Mouse (Mus musculus): ENCODE data around the gene Nlrc5. TPM values are rescaled to one million over a fixed set of nuclear protein-coding genes. Genes with fewer than 3 reads are reported as not detected.
"Not testable (repeated sequence)": the region's sequence is repeated elsewhere in the genome, so short reads cannot be mapped to it uniquely, and the experiment has no call there.

The Nlrc5 gene
- polyA plus RNA-seq, 1 experiment: 17.1 TPM

GRCm38 (mm10) chr8:94418017-94418416, 16.1 kb upstream of the Nlrc5 start:
- DNase-seq (ENCODE audit: low spot score): no peak

GRCm38 (mm10) chr8:94422270-94422669, 11.9 kb upstream of the Nlrc5 start:
- DNase-seq (ENCODE audit: low spot score): no peak

GRCm38 (mm10) chr8:94427953-94428352, 6.2 kb upstream of the Nlrc5 start:
- DNase-seq (ENCODE audit: low spot score): no peak

DNA sequence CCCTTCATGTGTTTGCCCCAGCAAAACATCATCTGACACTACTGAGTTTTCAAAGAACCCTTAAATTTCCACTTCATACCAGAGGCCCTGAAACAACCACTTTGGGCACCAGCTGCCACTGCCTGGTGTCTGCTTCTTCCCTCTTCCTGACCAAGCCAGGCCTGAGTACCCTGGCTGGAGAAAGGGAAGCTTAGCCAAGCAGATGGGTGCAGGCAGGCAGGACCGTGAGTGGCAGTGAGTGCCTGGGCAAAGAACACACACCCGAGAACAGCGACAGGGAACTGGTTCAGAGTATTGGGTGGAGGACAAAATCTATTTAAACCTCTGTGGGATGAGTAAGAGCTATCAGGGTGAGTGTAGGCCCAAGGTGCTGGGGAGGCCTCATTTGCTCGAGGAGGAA, 5.7 kb upstream of the Nlrc5 start:
- no peak for DNase-seq (ENCODE audit: low spot score)

DNA sequence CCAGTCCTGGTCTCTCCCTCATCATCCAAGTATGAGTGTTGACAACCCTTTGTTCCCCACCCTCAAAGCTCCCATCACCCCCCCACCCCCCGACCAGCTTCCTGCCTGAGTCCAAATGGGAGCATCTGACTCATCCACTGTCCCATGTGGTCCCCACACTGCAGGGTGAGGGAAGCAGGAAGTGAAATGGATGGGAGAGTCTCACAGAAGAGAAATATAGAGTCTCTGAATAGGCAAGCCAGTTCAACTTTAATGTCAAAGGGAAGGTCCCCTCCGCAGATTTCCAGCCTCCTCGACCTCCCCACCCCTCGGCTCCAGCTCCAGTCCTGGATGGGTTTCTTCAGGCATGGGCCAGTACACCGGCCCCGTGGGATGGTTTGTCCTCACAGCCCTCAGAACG, 4.8 kb upstream of the Nlrc5 start:
- DNase-seq (ENCODE audit: low spot score): no peak

DNA sequence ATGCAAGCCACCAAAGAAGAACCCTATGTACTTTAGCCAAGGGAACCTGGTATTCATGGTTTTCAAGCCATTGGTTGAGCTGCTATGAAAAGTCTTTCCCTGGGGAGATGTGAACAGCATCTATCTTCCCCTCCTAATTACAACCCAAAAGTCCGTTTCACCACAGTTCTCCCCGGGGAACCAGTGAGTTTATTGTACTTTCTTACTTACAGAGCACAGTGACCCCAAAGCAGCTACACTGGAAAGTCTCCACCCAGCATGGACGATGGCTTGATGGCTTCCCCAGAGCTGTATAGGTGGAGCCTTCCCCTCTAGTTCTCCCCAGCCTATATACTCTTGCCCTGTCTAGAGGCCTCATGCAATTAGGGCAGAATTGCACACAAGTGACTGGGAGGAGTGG, 1.9 kb upstream of the Nlrc5 start:
- no peak for DNase-seq (ENCODE audit: low spot score)

GRCm38 (mm10) chr8:94434958-94435357, 802 bp downstream of the Nlrc5 start:
- no peak for DNase-seq (ENCODE audit: low spot score)

DNA sequence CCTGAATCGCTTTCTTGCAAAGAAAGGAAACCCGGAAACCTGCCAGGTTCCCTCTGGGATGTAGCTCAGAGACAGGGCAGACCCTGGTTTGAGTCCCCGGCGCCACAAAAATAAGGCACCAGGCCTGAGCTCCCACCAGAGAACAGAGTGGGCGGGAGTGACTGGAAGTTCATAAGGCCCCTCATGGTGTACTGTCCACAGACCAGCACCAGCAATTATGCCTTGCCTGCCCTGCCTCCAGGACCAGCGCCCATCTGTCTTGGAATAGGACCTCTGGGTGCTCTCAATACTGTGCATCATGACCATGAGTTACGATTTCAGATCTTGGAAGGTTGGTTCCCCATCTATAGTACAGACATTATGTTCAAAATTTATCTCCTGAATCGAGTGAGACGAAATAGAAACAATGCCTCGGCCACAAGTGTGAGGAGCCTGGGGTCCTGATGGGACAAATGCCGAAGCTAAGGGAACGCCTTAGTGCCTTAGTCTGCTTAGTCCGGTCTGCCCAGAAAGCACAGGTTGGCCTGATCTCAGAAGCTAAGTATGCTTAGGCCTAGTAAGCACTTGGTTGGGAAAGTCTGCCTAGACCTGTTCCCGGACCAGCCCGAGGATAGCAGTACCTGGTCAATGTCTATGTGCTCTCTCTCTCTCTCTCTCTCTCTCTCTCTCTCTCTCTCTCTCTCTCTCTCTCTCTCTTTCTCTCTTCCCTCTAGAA, 1.4 kb downstream of the Nlrc5 start:
- DNase-seq (ENCODE audit: low spot score): no peak

DNA sequence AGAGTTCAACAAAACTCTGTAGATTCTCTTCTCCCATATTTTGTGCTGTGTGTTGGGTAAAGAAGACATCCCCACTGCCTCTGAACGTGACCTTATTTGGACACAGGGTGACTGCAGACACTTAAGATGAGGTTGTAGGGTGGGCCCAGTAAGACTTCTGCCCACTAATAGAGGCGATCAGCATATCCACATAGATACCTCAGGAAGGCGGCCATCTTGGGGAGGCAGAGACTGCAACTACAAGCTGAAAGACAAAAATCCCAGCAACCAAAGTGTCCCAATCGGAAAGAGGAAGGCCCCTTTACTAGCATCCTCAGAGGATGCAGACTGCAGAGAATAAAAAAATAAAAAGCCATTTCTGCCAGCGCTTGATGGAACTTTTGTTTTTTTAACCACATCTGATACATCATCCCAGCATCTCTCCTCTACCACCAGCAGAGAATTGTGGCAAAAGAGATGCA, 2.0 kb downstream of the Nlrc5 start:
- no peak for DNase-seq (ENCODE audit: low spot score)

DNA sequence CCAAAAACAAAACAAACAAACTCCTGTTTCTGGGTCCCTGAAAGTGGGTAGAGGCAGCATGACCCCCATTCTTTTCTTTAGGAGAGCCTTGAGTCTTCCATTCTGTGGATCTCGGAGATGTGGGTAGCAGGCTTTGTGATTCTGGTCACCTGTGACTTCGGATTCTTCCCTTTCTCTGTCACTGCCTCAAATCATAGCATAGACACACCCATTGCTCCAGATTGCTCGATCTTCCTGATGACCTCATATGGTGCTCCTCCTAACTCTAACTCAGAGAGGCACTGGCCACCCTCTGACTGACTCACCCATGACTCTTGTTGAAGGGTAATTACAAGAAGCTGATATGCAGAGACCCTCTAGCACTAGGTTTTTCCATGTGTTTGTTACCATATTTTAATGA, 2.7 kb downstream of the Nlrc5 start:
- DNase-seq (ENCODE audit: low spot score): no peak

GRCm38 (mm10) chr8:94438659-94439058, 4.5 kb downstream of the Nlrc5 start:
- DNase-seq (ENCODE audit: low spot score): no peak

DNA sequence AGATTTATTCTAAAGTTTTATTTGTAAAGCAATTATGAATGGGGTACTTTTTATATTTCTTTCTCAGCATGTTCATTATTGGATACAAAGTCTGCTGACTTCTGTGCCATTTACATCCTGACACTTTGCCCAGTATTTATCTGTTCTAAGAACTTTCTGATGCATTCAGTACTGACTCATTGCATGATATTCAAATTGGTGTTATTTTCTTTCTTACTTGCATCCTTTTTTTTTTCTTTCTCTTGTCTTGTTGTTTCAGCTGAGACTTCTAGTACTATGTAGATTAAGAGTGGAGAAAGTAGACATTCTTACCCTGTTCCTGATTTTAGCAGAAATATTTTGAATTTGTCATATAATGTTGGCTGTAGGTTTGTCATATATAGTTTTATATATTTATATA, 5.5 kb downstream of the Nlrc5 start:
- no peak for DNase-seq (ENCODE audit: low spot score)

GRCm38 (mm10) chr8:94440389-94440788, 6.2 kb downstream of the Nlrc5 start:
- no peak for DNase-seq (ENCODE audit: low spot score)

DNA sequence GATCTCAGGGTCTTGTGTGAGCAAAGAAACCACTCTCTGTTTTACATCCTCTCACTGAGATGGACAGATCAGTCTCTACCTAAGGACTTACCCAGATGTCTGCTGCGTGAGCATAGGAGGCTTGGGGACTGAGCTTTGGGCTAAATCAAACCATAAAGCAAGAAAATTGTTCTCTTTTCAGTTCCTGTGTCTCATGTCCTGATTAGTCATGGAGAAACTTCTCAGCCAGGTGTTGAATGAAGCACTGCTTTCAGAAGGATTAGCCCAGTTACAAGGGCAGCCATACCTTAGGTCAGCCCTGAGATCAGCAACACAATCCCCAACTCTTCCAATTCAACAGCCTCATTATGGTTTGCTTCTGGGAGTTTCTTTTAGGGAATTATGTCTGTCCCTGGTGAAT, 7.5 kb downstream of the Nlrc5 start:
- no peak for DNase-seq (ENCODE audit: low spot score)

DNA sequence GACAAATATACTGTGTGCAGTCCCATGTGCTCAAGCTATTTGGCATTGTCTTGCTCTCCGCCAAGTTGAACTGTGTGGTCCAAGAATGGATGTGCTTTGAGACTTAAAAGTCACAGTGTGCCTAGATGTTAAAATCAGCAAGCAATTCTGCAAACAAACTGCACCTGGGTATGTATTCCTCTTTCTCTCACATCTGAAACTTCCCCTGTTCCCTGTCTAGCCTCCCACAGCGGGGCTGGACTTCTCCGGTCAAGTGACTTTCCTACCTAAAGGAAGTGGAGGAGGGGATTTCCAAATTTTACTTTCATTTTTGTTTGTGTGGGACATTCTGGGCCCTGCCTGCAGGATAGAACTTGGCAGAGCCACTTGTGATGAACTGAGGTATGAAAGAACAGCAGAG, 9.0 kb downstream of the Nlrc5 start:
- no peak for DNase-seq (ENCODE audit: low spot score)

DNA sequence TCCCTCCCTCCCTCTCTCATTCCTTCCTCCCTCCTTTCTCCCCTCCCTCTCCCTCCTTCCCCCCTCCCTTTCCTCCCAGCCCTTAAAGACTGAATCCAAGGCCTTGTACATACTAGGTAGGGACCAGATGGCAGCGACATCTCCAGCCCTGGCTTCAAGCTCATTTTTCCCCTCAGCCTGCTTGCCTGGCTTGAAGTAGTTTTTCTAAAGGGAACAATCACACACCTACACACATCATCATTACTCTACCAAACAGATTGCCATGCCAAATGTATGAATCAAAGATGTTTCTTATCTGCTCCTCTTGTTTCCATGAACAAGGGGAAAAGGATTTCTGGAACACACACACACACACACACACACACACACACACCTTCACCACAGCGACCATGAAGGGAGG, 10.3 kb downstream of the Nlrc5 start:
- DNase-seq (ENCODE audit: low spot score): no peak

DNA sequence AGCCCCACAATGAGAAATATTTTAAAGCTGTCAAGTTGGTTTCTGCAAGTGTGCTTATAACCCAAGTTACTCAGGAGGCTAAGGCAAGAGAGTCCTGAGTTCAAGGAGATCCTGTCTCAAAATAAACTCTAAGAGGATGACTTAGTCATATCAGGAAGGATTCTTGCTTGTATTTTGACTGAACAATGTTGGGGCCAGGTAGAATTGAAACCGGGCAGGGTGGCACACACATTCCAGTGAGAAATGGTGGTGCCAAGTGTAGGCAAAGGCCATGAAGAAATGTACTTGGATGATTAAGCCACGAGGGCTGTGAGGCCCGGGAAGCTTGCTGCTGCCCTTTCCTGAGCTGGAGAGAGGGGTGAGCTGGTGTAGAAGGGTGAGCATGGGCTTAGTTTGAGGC, 13.0 kb downstream of the Nlrc5 start:
- DNase-seq (ENCODE audit: low spot score): no peak

DNA sequence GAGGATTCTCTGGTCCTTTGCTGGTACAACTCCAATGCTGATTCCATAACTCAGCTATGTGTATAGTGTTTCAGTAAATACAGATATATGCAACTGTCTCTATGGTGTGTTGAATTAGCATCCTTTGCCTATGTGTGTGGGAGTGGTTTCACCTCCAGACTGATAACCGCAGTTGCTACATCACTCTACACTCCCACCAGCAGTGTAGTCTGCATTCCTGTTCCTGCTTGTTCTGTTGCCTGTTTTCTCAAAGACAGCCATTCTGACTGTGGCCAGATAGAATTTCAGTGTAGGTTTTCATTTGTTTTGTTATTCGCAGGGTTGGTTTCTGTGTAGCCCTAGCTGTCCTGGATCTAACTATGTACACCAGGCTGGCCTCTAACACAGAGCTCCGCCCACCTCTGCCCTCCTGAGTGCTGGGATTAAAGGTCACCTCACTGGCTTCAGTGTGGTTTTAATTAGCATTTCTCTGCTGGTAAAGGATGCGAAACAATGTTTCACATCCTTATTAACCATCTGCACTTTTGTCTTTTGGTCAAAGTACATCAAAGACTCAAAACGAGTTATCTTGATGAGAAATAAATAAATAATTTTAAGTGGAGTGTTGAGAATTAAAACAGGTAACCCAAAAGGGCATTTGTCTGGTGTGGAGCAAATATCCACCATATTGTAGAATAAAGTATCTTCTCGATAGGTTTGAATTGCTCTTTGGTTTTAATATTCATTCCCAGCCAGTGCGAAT, 13.6 kb downstream of the Nlrc5 start:
- no peak for DNase-seq (ENCODE audit: low spot score)

DNA sequence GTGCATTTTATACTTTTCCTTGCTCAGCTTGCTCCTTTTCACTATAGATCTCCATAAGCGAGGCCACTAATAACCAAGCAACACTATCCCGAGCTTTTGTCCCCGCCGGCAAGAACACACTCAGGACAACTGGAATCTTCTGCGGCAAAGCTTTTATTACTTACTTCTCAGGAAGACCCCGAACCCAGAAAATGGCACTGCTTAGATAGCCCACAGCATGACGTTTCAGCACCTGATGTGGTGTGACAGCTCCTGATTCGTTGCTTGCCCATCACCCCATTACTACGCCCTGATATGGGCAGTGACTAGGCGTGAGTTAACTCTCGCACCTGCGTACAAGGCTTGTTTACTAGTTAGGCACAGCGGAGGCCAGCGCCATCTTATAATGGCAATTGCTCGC, 18.8 kb downstream of the Nlrc5 start:
- not testable (repeated sequence) for DNase-seq (ENCODE audit: low spot score)

- no peak for DNase-seq (ENCODE audit: low spot score)
Measured at GRCm38 (mm10) chr8:94453868-94454488, 19.8 kb downstream of the Nlrc5 start.

GRCm38 (mm10) chr8:94454905-94455304, 20.7 kb downstream of the Nlrc5 start:
- no peak for DNase-seq (ENCODE audit: low spot score)

GRCm38 (mm10) chr8:94456071-94456470, 21.9 kb downstream of the Nlrc5 start:
- DNase-seq (ENCODE audit: low spot score): no peak

GRCm38 (mm10) chr8:94458567-94458966, 24.4 kb downstream of the Nlrc5 start:
- DNase-seq (ENCODE audit: low spot score): no peak
